Mouse (Mus musculus) right cerebral cortex, postnatal 10 days (tissue): Measurements from ENCODE around the gene Tent5c.
A peak's percentile ranks its signal among the peaks of the same experiment; 100 is the strongest.

Experiments
- DNase-seq, 2 experiments: peaks; one replicate each; pipeline ENCODE4 v3.0.0; 2021; ENCODE audit warnings: low spot score in 2 of 2

The Tent5c gene

DNA sequence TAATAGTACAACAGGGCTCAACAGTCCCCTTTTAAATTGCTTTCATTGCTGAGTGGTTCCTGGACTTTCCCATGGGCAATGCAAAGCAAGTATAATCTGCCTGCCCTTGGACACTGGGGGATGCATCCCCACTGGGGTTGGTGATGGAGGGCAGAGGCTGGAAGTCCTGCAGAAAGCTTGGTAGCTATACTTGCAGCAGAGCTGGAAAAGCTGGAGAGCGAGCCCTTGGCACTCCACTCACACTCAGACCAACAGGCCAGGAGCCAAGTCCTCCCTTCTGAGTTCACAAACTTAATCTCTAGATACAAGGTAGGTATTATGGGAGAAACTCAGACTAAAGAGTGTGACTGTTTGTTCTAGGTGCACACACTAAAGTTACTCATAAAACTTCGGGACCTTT lies 2.1 kb downstream of the Tent5c start:
- DNase-seq, result no peak

DNA sequence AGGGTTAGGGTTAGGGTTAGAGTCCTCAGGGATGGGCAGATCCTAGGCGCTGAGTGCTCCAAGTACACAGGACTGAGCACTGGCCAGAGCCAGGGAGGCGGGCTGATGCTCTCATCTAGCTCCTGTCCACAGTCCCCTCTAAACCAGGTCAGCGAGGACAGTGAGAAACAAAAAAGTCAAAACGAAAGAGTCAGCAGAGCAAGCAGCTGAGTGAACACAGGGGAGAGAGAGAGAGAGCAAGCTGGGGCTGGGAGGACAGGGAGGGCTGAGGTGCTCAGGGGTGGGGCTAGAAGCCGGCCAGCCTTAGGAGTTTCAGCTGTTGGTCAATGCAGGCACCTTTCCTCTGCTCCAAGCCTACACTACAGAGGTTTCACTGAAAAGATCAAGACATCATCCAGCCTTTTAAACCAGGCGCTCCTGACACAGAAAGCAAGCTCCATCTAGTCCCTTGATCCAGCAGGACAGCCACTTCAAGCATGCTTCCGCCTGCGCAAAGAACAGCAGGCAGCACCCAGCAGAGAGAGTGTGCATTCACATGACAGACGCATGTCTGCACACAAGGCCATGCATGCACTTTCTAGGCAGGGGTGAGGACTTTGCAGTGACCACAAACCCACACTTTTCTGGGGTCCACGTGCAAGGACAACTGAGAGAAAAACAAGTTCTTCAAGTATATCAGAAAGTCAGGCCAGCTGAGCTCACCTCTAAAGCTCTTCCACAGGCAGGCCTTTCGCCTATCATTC lies 3.6 kb downstream of the Tent5c start:
- DNase-seq, result no peak

- no peak for DNase-seq
These were observed 6.0 kb downstream of the Tent5c start for GRCm38 (mm10) chr3:100482971-100483610.

GRCm38 (mm10) chr3:100482324-100482911 lies 6.7 kb downstream of the Tent5c start:
- no peak for DNase-seq

- no peak for DNase-seq
These were observed 8.7 kb downstream of the Tent5c start for GRCm38 (mm10) chr3:100480251-100481005.

GRCm38 (mm10) chr3:100474950-100475472 lies 14.1 kb downstream of the Tent5c start:
- no peak for DNase-seq

DNA sequence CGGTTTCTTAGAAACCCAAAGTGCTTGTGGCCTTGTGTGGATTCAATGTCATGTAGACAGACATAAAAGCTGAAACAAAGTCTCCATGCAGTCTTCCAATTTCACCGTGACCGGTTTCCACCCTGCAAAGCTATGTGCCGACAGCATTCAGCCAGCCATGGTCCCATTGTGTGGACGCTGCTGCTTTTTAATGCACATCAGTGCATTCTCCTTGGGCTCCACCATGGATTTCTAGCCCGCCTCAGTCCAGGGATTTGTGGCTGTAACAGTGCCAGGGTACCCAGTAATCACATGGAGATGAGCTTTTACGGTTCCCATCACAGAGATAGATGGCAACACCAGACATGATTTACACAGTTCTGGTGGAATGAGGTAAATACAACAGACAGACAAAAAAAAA lies 14.6 kb downstream of the Tent5c start:
- no peak for DNase-seq

DNA sequence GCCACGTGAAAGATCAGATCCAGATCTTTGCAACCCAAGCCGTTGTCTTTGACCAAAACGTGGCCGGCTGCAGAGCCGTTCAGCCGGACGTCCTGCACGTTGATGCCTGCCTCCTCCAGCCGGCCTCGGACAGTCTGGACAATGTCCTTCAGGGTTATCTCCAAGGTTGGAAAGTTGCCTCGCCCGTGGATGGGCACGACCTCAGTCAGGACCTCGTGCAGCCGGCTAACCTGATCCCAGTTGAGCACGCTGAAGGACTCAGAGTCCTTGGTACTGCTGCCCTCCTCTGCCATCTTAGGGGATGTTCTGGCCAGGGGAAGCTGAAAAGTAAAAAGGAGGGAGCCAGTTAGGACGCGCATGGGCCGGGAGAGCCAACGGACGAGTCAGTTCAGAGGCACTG lies 16.0 kb downstream of the Tent5c start:
- DNase-seq, result no peak

GRCm38 (mm10) chr3:100470902-100471301 lies 18.2 kb downstream of the Tent5c start:
- no peak for DNase-seq

GRCm38 (mm10) chr3:100470101-100470500 lies 19.0 kb downstream of the Tent5c start:
- no peak for DNase-seq

DNA sequence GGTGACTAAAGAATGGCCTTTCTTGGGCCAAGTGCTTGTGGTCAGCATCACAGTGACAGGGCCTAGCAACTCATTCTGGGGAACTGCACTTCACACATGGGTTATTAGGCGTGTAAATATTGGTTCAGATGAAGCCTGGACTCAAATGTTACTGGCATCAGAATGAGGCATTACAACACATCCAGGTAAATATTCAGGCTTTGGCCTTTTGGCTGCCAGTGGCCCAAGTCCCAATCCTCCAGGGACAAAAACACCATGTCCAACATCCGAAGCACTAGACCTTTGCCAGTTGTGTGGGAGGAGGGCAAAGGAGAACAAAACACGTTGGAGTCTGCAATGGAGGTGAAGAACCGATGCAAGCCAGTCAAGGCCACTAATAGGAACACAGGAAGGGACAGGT lies 22.6 kb downstream of the Tent5c start:
- no peak for DNase-seq

DNA sequence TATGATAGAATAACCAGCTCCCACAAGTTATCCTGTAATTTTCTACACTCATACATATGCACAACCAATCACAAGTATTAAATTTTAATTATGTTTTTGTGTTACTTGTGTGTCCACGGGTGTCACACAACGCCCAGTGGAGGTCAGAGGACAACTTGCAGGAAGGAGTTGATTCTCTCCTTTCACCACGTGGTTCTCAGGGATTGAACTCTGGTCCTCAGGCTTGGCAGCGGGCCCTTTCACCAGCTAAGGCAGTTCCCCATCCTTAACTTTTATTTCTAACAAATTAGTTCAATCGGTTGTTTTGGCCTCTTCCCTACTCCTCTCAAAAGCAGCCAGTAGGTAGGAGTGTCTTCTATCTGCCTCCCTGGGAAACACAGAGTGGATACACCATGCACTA lies 24.5 kb downstream of the Tent5c start:
- DNase-seq, result no peak

GRCm38 (mm10) chr3:100463959-100464265 lies 25.2 kb downstream of the Tent5c start:
- DNase-seq, result no peak

GRCm38 (mm10) chr3:100463160-100463958 lies 25.8 kb downstream of the Tent5c start:
- no peak for DNase-seq

DNA sequence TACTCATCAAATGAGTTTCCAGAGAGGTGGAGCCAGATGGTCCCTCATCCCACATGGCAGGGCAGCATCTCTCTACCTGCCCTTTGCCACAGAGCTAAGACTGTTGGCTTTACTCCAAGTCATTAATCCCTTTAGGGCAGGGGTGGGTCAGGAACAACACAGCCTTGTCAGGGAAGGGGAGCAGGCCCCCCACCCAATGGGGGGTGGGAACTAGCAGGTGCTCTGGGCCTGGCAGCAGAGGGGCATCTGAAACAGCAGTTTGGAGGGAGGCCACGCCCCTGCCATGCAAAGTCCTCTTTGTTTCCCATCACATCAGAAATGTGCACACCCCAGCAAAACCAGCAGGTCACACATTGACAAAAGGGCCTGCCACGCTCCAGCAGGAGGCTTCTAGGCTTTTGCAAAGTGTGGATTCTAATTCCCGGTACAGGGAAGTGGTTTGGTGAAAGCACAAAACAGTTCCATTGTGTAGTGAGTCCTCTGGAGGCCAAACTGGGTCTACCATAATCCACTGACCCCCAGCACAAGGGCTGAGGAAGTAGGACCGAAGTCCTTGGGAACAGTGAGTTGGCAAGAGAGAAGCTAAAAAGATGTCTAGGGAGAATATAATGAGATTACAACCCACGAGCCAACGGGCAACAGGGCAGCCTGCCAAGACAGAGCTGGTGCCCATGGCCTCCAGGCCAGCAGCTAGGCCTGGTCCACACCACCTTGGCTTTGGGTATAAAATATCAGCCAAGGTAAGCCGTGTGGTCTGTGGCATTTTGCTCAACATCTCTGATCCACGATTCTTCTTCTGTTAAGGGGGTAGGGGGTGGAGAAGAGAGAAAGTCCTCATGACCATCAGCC lies 26.7 kb downstream of the Tent5c start:
- peak; percentile 37 to 50 for DNase-seq

DNA sequence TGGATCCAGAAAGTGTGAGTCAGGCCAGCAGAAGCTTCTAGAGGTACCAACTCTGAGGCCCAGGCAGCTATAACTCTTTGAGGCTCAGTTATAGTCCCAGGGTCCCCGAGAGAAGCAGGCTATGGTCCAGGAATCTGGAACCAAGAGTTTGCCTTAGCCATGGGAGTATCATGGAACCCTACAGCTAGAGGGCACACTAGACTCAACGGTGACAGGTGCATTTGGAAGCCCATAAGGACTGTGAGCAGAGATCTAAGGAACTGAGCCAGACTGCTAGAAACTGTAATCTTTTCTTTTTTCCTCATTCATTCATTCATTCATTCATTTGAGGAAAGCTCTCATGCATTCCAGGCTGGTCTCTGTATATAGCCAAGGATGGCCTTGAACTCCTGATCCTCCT lies 28.6 kb downstream of the Tent5c start:
- no peak for DNase-seq

DNA sequence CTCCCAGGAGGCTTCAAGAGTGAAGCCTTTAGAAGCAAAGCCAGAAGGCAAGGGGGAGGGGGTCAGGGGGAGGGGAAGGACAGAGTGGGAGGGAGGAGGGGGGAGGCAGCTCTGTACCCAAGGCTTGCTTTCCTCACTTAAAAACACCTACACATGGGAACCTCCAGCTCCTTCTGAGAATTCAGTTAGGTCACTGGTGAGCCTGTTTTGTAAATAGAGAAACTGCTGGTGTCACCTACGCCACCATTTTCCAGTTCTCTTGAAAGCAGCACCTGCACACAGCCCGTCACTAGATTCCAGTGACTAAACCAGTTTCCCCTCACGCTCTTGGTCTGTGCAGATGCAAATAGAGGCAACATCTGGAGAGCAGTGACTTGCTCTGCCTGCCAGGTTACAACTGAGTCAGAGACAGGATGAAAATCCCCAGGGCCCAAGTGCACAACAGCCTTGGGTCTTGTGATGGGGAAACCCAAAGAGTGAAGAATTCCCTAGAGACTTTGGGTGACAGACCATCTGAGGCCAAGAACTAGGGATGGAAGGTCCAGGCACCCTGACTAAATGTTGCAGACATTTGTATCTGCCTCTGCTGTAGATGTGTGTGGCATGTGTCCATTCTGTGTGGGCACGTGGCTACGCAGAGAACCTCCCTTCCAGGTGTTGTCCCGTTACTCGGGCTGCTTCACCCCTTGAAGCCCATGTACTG lies 45.2 kb downstream of the Tent5c start:
- no peak for DNase-seq

DNA sequence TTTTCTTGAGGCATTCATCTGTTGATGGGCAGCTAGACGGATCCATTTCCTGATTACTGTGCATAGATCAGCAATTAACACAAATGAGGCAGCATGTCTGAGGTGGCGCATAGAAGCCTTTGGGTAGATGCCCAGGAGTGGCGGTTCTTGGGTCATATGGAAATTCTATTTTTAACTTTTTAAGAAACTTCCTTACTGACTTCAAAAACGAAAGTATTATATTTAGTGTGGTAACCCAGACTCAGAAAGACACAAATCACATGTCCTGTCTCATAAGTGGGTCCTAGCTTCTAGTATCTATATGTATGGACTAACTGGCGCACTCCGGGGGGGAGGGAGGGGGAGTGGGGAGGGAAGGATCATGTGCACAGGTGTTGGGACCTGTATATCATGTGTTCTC lies 46.6 kb downstream of the Tent5c start:
- no peak for DNase-seq

DNA sequence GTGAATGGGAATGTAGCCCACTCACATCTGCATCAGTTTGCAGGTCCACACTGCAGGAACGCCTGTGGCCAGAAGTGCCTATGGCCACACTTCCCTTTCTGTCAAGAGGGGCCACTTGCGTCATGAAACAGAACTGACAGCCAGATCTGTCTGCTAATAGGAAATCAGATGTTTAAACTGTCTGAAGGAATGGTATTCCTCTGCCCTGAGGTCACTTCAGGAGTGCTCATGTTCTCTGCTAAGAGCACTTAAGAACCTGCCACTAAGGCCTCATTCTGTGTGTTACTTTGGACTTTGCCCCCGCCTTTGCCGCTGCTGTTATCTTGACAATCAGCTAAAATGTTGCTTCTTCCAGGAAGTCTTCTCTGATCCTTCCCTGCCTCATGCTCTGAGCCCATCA lies 48.4 kb downstream of the Tent5c start:
- DNase-seq, result no peak

- DNase-seq, result peak; percentile 60 to 65
These were observed 49.1 kb downstream of the Tent5c start for GRCm38 (mm10) chr3:100440009-100440408.
